Mouse (Mus musculus): ENCODE measurements around the gene Zfp106. TPM values are rescaled to one million over a fixed set of nuclear protein-coding genes. Genes with fewer than 3 reads are reported as not detected.

Zfp106 gene
- total RNA-seq, 2 experiments from 2014 or later: 91.5 to 117 TPM

DNA sequence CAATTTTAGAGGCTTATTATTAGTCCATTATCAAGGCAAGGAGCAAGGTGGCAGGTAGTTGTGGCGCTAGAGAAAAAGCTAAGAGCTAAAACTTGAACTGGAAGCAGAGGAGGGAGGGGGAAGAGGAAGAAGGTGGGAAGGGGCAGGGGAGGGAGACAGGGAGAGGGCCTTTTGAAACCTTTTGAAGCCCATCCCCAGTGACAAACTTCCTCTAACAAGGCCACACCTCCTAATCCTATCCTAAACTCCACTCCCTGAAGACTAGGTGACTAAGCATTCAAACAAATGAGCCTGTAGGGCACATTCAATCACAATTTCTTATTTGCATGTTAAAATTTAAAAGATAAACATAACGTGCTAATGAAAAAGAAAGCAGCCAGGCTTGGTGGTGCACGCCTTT lies 4.8 kb downstream of the Zfp106 start:
- peak; percentile 59 for ATAC-seq (replicated peaks; ENCODE audit: poor library complexity)

DNA sequence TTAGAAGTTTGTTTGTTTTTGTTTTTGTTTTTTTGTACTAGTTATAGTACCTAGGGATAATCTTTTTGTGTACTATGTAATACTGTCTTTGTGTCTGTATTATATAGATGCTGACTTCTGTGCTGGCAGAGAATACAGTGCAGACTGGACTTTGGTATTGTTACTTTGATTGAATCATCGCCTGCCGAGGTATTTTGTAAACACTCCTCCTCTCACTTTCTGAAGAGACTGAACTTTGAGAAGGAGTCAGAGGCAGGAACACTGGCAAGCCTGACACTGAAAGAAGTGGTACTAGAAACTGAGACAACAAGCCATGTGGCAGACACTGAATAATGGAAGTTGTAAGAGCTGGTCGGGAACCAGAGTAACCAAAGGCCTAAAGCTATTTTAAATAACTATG lies 6.8 kb downstream of the Zfp106 start:
- no peak for ATAC-seq (replicated peaks; ENCODE audit: poor library complexity)

DNA sequence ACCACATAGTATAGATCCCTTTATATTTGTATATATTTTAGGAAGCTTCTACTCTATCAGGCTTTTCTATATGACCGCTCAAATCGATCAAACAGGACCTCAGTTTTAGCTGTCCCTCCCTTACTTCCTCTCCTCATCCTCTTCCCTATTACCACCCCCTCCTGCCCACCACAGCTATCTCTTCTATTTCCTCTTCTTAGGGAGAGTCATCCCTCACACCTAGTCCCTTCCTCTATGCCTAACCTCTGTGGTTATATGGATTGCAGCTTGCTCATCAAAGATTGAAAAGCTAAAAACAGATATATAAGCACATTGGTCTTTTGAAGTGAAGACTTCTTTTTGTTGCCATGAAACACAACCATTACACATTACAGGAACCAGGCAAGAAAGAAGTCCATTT lies 18.9 kb downstream of the Zfp106 start:
- peak; percentile 50; the same call in 1 of the 2 replicates for ATAC-seq (replicated peaks; ENCODE audit: poor library complexity)

DNA sequence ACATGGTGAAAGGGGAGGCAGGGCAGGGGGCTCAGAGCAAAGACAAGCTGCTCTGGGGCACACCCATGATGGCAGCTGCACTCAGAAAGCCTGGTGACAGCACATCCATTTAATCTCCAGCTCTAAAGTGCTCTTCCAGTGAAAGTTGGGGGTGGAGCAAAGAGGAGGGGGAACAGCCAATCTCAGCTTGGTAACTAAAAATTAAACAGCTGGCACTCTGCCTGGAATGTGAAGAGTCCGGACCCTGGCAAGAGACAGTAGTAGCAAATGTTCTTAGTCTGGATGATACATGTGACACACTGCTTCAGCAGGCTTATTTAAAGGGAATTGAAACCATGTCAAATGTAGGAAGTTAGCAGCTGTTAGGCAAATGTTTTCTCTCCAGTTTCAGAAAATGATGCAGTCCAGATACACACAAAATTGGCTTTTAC lies 23.9 kb downstream of the Zfp106 start:
- peak; percentile 75 for ATAC-seq (replicated peaks; ENCODE audit: poor library complexity)

DNA sequence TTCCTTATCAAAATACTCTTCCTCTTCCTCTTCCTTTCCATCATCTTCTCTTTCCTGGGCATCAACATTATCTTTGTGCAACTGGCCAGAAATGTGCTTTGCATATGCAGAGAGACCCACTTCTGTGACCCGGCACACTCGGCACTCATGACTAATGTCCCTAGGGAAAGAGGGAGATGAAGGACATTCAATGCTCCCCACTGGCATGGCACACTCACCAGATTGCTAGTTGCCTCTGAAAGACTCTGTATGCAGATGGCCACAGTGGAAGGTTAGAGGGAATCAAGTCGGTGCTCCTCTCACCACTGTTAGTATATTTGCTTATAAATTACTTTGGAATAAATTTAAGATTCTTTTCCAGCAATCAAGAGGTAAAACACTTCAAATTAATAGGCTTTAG lies 24.3 kb downstream of the Zfp106 start:
- ATAC-seq (replicated peaks; ENCODE audit: poor library complexity): no peak

DNA sequence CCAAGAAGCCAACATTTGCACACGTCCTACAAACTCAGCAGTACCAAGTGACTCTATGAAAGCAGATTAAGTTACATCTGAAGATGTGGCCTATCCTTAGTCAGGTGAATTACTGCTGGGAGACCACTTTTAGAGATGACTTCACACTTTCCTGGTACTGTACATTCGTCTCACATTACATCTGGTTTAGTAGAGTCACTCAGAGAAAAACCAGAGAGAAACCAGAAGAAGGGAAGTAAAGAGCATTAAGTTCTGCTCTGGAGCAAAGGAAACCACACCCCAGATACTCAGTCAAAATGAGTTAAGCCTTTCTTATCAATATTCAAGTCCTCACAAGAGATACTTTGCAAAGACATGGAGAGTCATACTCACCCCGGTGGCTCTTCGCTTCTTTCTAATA lies 32.4 kb downstream of the Zfp106 start:
- ATAC-seq (replicated peaks; ENCODE audit: poor library complexity): no peak

DNA sequence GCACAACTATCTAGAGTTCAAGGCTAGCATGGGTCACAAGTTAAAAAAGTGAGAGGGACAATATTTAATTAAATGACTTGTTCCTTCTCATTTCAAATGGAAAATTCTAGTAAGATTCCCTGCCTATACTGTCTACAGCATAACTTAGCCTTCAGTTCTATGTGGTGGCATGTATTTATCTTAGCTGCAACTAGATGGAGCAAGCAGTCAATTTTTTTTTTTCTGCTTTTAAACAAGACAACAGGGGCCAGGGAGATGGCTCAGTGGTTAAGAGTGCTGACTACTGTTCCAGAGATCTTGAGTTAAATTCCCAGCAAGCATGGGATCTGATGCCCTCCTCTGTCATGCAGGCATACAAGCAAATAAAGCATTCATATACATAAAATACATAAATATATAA lies 34.1 kb downstream of the Zfp106 start:
- no peak for ATAC-seq (replicated peaks; ENCODE audit: poor library complexity)

DNA sequence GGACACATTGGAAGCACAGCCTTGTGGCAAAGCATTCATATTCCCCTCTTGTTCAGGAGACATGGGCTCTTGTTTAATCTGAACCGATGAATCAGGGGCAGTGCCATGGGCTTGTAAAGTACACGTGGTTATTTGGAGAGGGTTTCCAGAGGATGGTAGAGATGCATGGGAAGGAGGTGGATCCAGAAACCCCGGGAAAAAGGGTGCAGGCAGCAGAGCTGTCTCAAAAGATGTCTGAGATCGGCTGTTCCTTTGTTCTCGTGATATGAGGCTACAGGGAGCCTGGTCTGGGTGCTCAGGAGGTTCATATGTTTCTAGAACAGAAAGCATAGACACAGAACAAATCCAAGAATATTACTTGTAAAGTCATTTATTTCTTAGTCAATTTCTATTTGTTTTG lies 36.9 kb downstream of the Zfp106 start:
- no peak for ATAC-seq (replicated peaks; ENCODE audit: poor library complexity)

DNA sequence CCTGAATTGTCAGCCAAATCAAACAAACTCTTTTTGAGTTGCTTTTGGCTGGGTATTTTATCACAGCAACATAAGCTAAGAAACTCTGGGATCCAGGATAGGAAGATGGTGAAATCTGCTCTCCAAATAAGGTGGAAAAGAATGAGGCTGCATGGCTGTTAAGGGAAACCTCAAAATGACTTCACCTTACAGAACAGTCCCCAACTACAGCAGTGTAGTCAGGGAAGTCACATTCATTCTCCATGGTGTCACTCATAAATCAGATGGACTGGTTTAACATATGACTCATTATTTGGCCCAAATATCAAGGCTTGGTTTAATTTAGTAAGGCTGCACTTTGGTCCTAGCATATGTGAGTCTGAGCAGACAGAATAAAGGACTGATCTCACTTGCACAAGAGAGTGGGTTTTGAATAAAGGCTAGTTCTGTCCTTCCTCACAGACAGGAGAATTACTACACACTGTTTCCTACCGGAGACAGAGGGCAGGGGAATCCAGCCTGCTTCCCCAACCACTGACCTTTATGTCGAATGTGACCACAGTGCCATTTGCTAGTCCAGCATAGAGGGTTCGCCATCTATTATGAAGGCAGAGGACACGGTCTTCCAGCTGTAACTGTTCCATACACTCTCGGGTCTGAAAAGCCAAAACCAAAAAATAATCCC lies 45.0 kb downstream of the Zfp106 start:
- no peak for ATAC-seq (replicated peaks; ENCODE audit: poor library complexity)

DNA sequence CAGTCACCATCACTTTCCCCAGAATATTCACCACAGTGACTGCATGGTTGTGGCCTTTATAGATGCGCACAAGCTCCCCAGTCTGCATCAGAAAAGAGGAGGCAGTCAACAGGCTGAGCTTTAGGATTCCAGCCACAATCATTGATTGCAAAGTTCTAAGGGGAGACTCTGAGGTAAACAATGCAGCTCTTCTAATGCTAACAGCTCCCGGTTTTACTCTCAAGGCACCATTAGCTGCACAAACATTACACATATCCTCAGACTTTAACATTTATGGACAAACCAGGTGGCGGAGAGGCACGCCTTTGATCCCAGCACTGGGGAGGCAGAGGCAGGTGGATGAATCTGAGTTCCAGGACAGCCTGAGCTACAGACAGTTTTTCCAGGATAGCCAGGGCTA lies 49.5 kb downstream of the Zfp106 start:
- ATAC-seq (replicated peaks; ENCODE audit: poor library complexity): no peak

DNA sequence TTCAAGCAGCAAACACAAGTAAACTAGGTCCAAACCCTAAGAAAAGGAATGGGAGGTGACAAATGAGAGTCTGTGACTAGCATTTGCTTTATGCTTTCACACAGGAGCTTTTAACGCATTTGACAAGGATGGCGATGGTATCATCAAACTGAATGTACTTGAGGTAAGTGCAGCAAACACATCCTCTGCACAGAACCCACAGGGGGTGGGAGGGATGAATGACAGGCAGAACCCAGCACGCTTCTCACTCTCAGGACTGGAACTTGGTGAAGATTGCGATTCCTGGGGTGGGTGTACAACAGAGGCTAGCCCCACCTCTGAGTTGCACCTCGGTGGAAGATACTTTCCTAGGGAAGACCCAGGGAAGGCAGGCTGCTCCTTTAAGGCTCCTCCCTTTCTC lies 59.7 kb downstream of the Zfp106 start:
- no peak for ATAC-seq (replicated peaks; ENCODE audit: poor library complexity)

DNA sequence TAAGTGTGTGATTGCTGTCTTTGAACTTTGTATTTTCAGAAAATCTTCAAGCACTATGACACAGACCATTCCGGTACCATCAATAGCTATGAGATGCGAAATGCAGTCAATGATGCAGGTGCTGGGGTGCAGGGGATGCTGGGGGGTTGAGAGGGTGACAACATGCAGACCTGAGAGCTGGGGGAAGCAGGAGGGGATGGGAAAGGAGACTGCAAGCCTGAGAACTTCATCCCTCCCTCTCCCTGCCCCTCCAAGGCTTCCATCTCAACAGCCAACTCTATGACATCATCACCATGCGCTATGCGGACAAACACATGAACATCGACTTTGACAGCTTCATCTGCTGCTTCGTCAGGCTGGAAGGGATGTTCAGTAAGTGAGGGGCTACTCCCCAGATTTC lies 60.5 kb downstream of the Zfp106 start:
- ATAC-seq (replicated peaks; ENCODE audit: poor library complexity): no peak

DNA sequence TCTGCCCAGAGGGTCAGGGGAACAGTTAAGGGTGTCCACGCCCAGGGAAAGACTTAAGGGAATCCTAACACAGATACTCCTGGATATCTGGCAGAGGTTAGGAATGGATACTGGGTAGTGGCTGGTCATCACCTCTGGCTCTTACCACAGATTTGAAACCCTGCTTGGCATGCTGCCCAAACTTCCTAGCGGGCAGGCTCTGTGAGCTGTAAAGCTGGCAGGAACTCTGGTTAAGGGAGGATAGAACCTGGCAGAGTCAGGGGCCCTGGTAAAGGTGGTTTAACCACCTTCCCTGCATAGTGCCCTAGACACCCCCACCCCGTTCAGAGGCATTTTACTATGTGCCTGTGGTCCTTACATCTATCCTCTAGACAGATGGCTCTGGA lies 61.0 kb downstream of the Zfp106 start:
- no peak for ATAC-seq (replicated peaks; ENCODE audit: poor library complexity)

DNA sequence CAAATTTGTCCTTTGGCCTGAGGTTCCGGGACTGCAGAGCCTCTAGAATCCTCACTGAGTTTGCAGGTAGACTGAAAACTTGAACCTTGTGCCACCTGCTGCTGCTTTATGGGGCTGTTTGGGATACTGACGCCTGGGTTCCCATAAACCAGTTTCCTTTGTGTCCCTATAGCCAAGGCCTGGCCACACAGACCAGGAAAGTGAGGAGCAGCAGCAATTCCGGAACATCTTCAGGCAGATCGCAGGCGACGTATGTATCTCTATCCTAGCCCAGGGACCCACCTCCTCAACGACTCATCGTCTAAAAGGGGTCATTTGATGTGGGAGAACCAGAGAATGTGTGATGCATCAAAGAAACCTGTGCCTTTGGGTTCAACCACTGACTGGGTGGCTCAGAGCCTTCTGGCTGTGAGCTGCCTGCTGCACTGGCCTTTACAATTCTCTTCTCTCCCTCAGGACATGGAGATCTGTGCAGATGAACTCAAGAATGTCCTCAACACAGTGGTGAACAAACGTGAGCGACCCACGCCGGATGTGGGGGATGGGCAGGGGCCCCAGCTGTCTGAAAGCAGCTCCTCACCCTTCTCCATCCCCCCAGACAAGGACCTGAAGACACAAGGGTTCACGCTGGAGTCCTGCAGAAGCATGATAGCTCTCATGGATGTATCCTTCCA lies 61.6 kb downstream of the Zfp106 start:
- no peak for ATAC-seq (replicated peaks; ENCODE audit: poor library complexity)

DNA sequence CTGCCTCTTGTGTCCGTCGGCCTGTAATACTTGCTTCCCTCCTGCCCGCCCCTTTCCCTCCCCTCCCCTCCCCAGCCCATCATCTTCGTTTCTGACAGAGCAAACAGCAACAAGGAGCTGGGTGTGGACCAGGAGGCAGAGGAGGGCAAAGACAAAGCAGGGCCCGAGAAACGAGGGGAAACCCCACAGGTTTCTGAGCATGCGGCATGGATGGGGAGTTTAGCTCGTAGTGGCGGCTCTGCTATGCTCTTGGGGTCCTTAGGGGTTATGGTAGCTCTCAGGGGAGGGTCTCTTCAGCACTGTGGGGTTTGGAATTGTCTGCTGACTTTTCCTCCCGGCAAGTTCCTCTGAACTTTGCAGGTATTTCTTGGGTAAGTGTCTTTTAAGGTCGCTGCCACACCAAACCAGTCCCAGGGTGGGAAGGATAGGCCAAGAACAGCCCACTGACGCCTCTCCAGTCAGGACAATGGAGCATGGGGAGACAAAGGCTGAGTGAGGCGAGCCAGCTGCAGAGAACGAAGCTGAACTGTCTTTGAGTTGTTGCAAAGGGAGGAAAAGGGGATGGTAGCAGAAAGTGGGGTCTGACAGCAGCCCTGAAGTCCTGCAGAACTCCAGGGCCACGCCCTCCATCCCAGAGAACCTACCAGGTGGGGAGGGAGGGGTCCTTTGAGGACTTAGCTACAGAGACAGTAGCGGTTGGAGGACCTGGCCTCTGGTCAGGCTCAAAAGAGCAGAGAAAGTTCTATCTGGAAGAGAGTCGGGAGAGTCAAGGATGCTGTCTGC lies 62.3 kb downstream of the Zfp106 start:
- no peak for ATAC-seq (replicated peaks; ENCODE audit: poor library complexity)

DNA sequence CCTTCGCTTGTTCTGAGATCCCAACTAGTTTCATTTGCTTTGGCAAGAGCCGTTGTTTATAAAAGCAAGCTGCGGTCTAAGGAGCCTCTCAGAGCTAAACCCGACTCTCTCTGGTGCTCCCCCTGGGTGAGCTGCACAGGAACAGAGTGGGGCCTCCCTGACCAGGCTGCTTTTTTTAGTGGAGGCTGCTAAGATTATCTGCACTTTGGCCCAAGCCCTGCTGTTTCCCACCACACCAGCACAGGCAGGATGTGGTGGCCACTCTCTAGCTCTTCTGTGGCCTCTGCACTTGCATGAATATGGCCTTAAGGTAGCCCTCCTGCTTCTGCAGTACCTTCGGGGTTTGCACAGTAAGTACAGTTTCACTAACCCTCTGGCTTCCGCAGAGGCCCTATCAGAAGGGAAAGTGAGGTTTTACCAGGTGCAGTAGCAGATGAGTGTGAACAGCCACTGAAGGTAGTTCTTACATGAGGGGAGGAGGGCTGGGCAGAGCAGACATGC lies 63.6 kb downstream of the Zfp106 start:
- peak; percentile 65 for ATAC-seq (replicated peaks; ENCODE audit: poor library complexity)

DNA sequence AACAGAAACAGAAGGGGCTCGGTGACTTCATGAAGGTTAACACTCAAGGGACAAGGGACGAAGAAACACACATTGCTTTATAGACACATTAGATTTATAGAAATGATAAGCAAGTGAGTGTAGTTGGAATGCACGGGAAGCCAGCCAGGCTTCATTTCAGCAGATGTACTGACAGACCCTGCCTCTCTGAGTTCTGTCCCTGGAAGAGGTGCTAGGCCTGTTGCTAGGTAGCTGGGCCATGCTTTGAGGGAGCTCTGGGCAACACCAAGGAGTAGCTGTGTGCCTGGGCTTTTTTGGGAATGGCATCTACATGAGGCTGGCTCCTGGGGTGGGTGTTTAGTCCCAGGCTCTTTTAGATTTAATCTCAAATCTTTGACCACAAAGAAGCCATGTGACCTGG lies 67.1 kb downstream of the Zfp106 start:
- no peak for ATAC-seq (replicated peaks; ENCODE audit: poor library complexity)

DNA sequence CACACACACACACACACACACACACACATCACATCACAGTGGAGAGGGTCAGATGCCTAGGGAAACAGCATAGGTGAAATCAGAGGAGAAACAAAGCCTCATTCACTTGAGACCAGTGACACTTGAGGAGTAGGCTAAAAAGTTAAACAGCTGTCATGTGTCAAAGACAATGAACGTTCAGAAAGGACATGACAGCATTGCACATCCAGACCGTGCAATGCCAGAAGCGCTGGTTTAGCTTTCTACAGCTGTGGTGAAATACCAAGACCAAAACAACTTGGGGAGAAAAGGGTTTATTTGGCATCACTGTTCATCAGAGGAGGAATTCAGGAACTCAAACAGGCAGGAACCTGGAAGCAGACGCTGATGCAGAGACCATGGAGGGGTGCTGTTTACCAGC lies 70.4 kb downstream of the Zfp106 start:
- ATAC-seq (replicated peaks; ENCODE audit: poor library complexity): no peak

DNA sequence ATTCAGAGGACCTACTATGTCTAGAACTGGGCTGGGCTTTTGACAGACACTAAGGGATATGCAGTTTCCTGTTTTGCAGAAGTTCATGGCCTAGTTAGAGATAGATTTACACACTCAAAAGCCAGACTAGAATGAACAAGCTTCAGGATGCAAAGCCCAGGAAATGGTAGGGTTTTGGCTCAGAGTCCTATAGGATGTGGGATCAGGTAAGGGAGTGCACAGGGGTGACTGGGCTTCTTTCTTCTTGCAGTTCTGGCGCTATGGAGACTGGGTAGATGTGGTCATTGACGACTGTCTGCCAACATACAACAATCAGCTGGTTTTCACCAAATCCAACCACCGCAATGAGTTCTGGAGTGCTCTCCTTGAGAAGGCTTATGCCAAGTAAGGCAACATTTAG lies 79.4 kb downstream of the Zfp106 start:
- ATAC-seq (replicated peaks; ENCODE audit: poor library complexity): no peak

DNA sequence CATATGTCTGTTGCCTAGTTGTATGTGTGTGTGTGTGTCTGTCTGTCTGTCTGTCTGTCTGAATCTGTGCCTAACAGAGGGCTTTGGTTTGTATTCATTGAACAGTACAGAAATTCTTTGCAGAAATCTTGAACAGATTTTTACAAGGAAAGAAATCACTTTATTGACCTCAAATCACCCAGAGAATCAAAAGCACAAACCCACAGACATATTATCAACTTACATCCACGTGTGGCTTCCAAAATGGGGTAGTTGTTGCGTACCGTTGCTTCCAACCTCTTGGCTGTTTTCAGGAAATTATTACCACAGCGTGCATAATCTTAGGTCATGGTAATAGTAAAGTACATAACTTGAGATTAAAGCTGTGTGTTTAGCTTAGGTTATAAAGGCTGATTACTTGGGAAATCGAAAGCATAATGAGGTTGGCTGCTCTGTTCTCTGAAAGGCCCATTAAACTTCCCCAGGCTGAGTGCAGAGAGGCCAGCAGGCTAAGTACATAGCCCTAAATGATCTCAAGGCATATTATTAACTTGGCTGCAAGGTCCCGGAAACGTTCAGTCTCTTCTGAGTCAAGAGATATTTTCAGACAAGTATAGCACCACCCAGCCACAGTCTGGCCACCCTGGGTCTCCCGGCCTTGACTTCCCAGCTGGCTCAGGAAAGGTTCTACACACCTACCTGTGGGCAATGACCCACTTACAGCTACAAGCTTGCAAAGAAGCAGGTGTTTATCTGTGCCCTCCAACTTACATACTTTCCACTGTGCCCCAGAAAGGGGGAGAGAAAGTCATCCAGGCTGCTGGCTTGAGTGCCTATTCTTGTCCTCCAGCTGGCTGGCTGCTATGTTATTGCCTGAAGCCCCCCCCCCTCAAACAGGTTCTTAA lies 80.9 kb downstream of the Zfp106 start:
- 0 out of 2 replicates have a peak, but pooled peaks have one; percentile 16 for ATAC-seq (replicated peaks; ENCODE audit: poor library complexity)

DNA sequence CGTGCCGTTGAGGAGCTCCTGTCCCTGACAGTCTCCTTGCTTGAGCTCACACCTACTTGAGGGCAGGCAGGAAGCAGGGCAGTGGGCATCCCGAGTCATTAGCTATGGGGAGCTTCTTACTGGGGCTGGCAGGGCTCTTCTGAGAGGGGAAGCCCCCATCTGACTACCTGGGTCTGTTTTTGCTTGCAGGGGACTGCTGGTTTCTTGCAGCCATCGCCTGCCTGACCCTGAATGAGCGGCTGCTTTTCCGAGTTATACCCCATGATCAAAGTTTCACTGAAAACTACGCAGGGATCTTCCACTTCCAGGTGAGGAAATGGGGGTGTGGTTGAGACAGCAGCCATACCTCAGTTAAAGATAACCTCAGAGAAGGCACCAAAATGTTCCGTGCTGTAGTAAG lies 81.7 kb downstream of the Zfp106 start:
- no peak for ATAC-seq (replicated peaks; ENCODE audit: poor library complexity)

Data from megakaryocyte progenitor cell, adult 5-6 weeks (primary cell).